Mouse (Mus musculus) megakaryocyte, embryonic 14.5 days (primary cell): ENCODE data around the gene Plcxd2.

Experiments
- FLI1 ChIP-seq: IDR thresholded peaks from 2 replicates; pipeline ENCODE4 v1.6.1; 2012; ENCODE audit warnings: low read length, inconsistent platforms, mixed read lengths
- GATA1 ChIP-seq: IDR thresholded peaks from 3 replicates; pipeline ENCODE4 v1.6.1; 2012; ENCODE audit warnings: mixed read lengths, low read length, inconsistent platforms, borderline replicate concordance

GRCm38 (mm10) chr16:46010153-46010905, at the start of gene Plcxd2:
- TF ChIP-seq GATA1, result no peak
- no peak for TF ChIP-seq FLI1
